Mouse (Mus musculus) embryonic fibroblast, embryonic 13.5 days (primary cell): ENCODE measurements around the gene Pxylp1. TPM values are rescaled to one million over a fixed set of nuclear protein-coding genes. Genes with fewer than 3 reads are reported as not detected.

Experiments used
- H3K27ac ChIP-seq: 2 replicates; pipeline ENCODE4 v1.5.1; 2012; ENCODE audit warnings: low read length, control low read depth, inconsistent platforms; ENCODE audit not compliant: insufficient read depth
- H3K4me1 ChIP-seq: 2 replicates; pipeline ENCODE4 v1.6.1; 2011; ENCODE audit warnings: low read length; ENCODE audit not compliant: control insufficient read depth, insufficient read depth
- H3K4me3 ChIP-seq: 2 replicates; pipeline ENCODE4 v1.5.1; 2011; ENCODE audit warnings: mild to moderate bottlenecking, control low read depth, low read length; ENCODE audit not compliant: insufficient read depth
- CTCF ChIP-seq: IDR thresholded peaks from 2 replicates; pipeline ENCODE4 v1.5.1; 2011; ENCODE audit warnings: mild to moderate bottlenecking, control low read depth, low read length, moderate library complexity, borderline replicate concordance; ENCODE audit not compliant: insufficient read depth
- POLR2A ChIP-seq: IDR thresholded peaks from 2 replicates; pipeline ENCODE4 v1.6.1; 2011; ENCODE audit warnings: low read depth, mild to moderate bottlenecking, control low read depth, low read length, moderate library complexity
- polyA plus RNA-seq: library from polyadenylated mRNA; stranded (reverse); fragments of >200 nt; gene quantifications from 2 replicates; pipeline ENCODE4 v1.2.4, GENCODE M21; 2011; ENCODE audit warnings: low read depth; ENCODE audit not compliant: missing spikeins, insufficient read length

Gene Pxylp1
- polyA plus RNA-seq, 1 experiment, result 19.5 TPM

- H3K4me1 ChIP-seq, result peaks cover 11% of the 10 kb centered on the region; the same call in 1 of the 2 replicates
- peak overlapping the region; percentile 74 for H3K27ac ChIP-seq
- TF ChIP-seq POLR2A, result no peak
- TF ChIP-seq CTCF, result no peak
These were observed 46.1 kb downstream of the Pxylp1 start for GRCm38 (mm10) chr9:96846361-96846760.

GRCm38 (mm10) chr9:96844798-96845209 lies 47.7 kb downstream of the Pxylp1 start:
- TF ChIP-seq CTCF (no peak), POLR2A (0 out of 2 replicates have a peak, but pooled peaks have one; percentile 10)
- Histone ChIP-seq H3K4me1 (peaks cover 11% of the 10 kb centered on the region; the same call in 1 of the 2 replicates), H3K4me3 (no peak overlapping the region), H3K27ac (peak overlapping the region; percentile 50; the same call in 1 of the 2 replicates)

More at GRCm38 (mm10) chr9:96846361-96846760, 46.1 kb downstream of the Pxylp1 start:
- no peak overlapping the region for H3K4me3 ChIP-seq

GRCm38 (mm10) chr9:96839376-96839775 lies 53.1 kb downstream of the Pxylp1 start:
- H3K27ac ChIP-seq, result no peak overlapping the region
- H3K4me3 ChIP-seq, result no peak overlapping the region
- peaks cover 5% of the 10 kb centered on the region; the same call in 1 of the 2 replicates for H3K4me1 ChIP-seq
- TF ChIP-seq CTCF, result no peak

- Histone ChIP-seq H3K4me3 (no peak overlapping the region), H3K27ac (no peak overlapping the region), H3K4me1 (0 out of 2 replicates have a peak, but pooled peaks cover 5% of the 10 kb centered on the region)
- TF ChIP-seq CTCF (peak; percentile 36; the same call in 1 of the 2 replicates), POLR2A (no peak)
These were observed 53.6 kb downstream of the Pxylp1 start for GRCm38 (mm10) chr9:96838864-96839263.

- Histone ChIP-seq H3K4me1 (0 out of 2 replicates have a peak, but pooled peaks cover 5% of the 10 kb centered on the region), H3K27ac (no peak overlapping the region), H3K4me3 (no peak overlapping the region)
- TF ChIP-seq CTCF (no peak), POLR2A (no peak)
These were observed 54.6 kb downstream of the Pxylp1 start for GRCm38 (mm10) chr9:96837781-96838420.

- Histone ChIP-seq H3K27ac (no peak overlapping the region), H3K4me3 (no peak overlapping the region), H3K4me1 (0 out of 2 replicates have a peak, but pooled peaks cover 5% of the 10 kb centered on the region)
- no peak for TF ChIP-seq CTCF
- no peak for TF ChIP-seq POLR2A
These were observed 55.5 kb downstream of the Pxylp1 start for GRCm38 (mm10) chr9:96836984-96837383.

- H3K4me1 ChIP-seq, result 0 out of 2 replicates have a peak, but pooled peaks cover 5% of the 10 kb centered on the region
- no peak overlapping the region for H3K4me3 ChIP-seq
- no peak overlapping the region for H3K27ac ChIP-seq
- TF ChIP-seq CTCF, result no peak
- TF ChIP-seq POLR2A, result no peak
These were observed 57.0 kb downstream of the Pxylp1 start for GRCm38 (mm10) chr9:96835374-96835921.

GRCm38 (mm10) chr9:96833606-96834005 lies 58.9 kb downstream of the Pxylp1 start:
- H3K4me3 ChIP-seq, result no peak overlapping the region
- TF ChIP-seq POLR2A (no peak), CTCF (no peak)
- H3K27ac ChIP-seq, result no peak overlapping the region
- H3K4me1 ChIP-seq, result no peaks in the 10 kb centered on the region

GRCm38 (mm10) chr9:96832516-96832915 lies 60.0 kb downstream of the Pxylp1 start:
- H3K4me3 ChIP-seq, result no peak overlapping the region
- no peaks in the 10 kb centered on the region for H3K4me1 ChIP-seq
- H3K27ac ChIP-seq, result no peak overlapping the region
- TF ChIP-seq POLR2A (no peak), CTCF (no peak)

- TF ChIP-seq POLR2A (no peak), CTCF (no peak)
- no peak overlapping the region for H3K4me3 ChIP-seq
- no peaks in the 10 kb centered on the region for H3K4me1 ChIP-seq
- H3K27ac ChIP-seq, result no peak overlapping the region
These were observed 61.6 kb downstream of the Pxylp1 start for GRCm38 (mm10) chr9:96830856-96831359.
